Mouse (Mus musculus): Measurements from ENCODE around the gene Acad12.
"Not testable (repeated sequence)": the region's sequence is repeated elsewhere in the genome, so short reads cannot be mapped to it uniquely, and the experiment has no call there.

The Acad12 gene

GRCm38 (mm10) chr5:121618592-121619513 is at the start of gene Acad12:
TSS of gene Acad12 (minus strand) at chr5:121618938.
- peak; percentile 89 to 93 for DNase-seq

GRCm38 (mm10) chr5:121668411-121668810 is 49.7 kb upstream of the Acad12 start:
- no peak for DNase-seq

GRCm38 (mm10) chr5:121667067-121667466 is 48.3 kb upstream of the Acad12 start:
- DNase-seq: no peak

GRCm38 (mm10) chr5:121664971-121665370 is 46.2 kb upstream of the Acad12 start:
- DNase-seq: no peak

GRCm38 (mm10) chr5:121664078-121664477 is 45.3 kb upstream of the Acad12 start:
- no peak for DNase-seq

- DNase-seq: no peak
These were observed 44.7 kb upstream of the Acad12 start for GRCm38 (mm10) chr5:121663456-121663855.

- DNase-seq: no peak
These were observed 42.8 kb upstream of the Acad12 start for GRCm38 (mm10) chr5:121661494-121661893.

- no peak for DNase-seq
These were observed 42.1 kb upstream of the Acad12 start for GRCm38 (mm10) chr5:121660897-121661254.

- DNase-seq: peak; percentile 95 to 97
These were observed 41.5 kb upstream of the Acad12 start, which contains the start of the genes Acad10 and Brap for GRCm38 (mm10) chr5:121660059-121660896. TSS of gene Acad10 (minus strand) at chr5:121660514. TSS of gene Brap (plus strand) at chr5:121660563.

GRCm38 (mm10) chr5:121657656-121658055 is 38.9 kb upstream of the Acad12 start:
- not testable (repeated sequence) for DNase-seq

GRCm38 (mm10) chr5:121656866-121657265 is 38.1 kb upstream of the Acad12 start:
- DNase-seq: not testable (repeated sequence)

GRCm38 (mm10) chr5:121654526-121654925 is 35.8 kb upstream of the Acad12 start:
- peak in 1 of 2 experiments; percentile 12 for DNase-seq

GRCm38 (mm10) chr5:121649134-121649533 is 30.4 kb upstream of the Acad12 start:
- DNase-seq: no peak

- DNase-seq: no peak
These were observed 20.9 kb upstream of the Acad12 start for GRCm38 (mm10) chr5:121639601-121640000.

- DNase-seq: no peak
These were observed 18.6 kb upstream of the Acad12 start for GRCm38 (mm10) chr5:121637296-121637695.

GRCm38 (mm10) chr5:121634668-121635067 is 15.9 kb upstream of the Acad12 start:
- no peak for DNase-seq

- DNase-seq: no peak
These were observed 14.1 kb upstream of the Acad12 start for GRCm38 (mm10) chr5:121632804-121633203.

- DNase-seq: peak; percentile 41 to 50
These were observed 12.4 kb upstream of the Acad12 start for GRCm38 (mm10) chr5:121631106-121631647.

- peak; percentile 87 to 88 for DNase-seq
These were observed 9.1 kb upstream of the Acad12 start for GRCm38 (mm10) chr5:121627871-121628270.

- no peak for DNase-seq
These were observed 4.5 kb upstream of the Acad12 start for GRCm38 (mm10) chr5:121623241-121623640.

- DNase-seq: no peak
These were observed 2.4 kb upstream of the Acad12 start for GRCm38 (mm10) chr5:121621102-121621501.

- not testable (repeated sequence) for DNase-seq
These were observed 3.8 kb downstream of the Acad12 start for GRCm38 (mm10) chr5:121614921-121615320.

- DNase-seq: no peak
These were observed 6.7 kb downstream of the Acad12 start for GRCm38 (mm10) chr5:121612036-121612435.

All from kidney, postnatal 4 days (tissue).